ENCODE assay signal across 27 mouse cellular contexts in genomic region chr17:45708179-45708578, GRCm38 (mm10). TPM values are rescaled to one million over a fixed set of nuclear protein-coding genes. Genes with fewer than 3 reads are reported as not detected.
DNase-seq lines count a peak whose midpoint lies in the region; ATAC-seq and TF ChIP-seq lines count a peak whose summit lies in the region.
"Had no signal": no experiment of that assay in that cellular context is flagged by ENCODE, and none has a peak within 500 bp of the region (broad histone marks: within the 10 kb centered on the region; RNA-seq: fewer than 3 reads in every experiment).

No protein-coding gene starts in this region.

- no peaks in the 10 kb centered on the region for H3K36me3 ChIP-seq in liver, adult 2 months (ENCODE audit: control insufficient read depth, insufficient read depth, low read length)
- H3K36me3 ChIP-seq in liver, embryonic 11.5 days (ENCODE audit: control insufficient read depth, insufficient read depth, low read length): no peaks in the 10 kb centered on the region

- TF ChIP-seq POLR2A in liver, adult 2 months (IDR thresholded peaks at IDR 0.05; ENCODE audit: extremely low read depth, insufficient read depth, low read length): no peak

- H3K4me3 ChIP-seq in gastrocnemius, adult 2 months: peak overlapping the region; percentile 21
- no peak overlapping the region for H3K4me3 ChIP-seq in liver, adult 2 months (ENCODE audit: insufficient read depth, low read depth, low read length)
- H3K4me3 ChIP-seq in liver, embryonic 11.5 days (ENCODE audit: low read depth, low read length): no peak overlapping the region

- no peaks in the 10 kb centered on the region for H3K27me3 ChIP-seq in liver, adult 2 months (ENCODE audit: control insufficient read depth, insufficient read depth, low read length)
- H3K27me3 ChIP-seq in liver, embryonic 11.5 days (replicated peaks; ENCODE audit: control insufficient read depth, insufficient read depth, low read length): no peaks in the 10 kb centered on the region
- H3K27me3 ChIP-seq: CH12.LX, Patski had no signal

- no peaks in the 10 kb centered on the region for H3K9me3 ChIP-seq in liver, embryonic 11.5 days (ENCODE audit: control insufficient read depth, low read length)
- H3K9me3 ChIP-seq: G1E had no signal

- H3K27ac ChIP-seq in gastrocnemius, adult 2 months: peak overlapping the region; percentile 78
- 0 out of 2 replicates have a peak overlapping the region, but pooled peaks have one; percentile 5 for H3K27ac ChIP-seq in liver, adult 2 months (replicated peaks; ENCODE audit: insufficient read depth, low read depth, low read length)
- H3K27ac ChIP-seq in liver, embryonic 11.5 days (ENCODE audit: low read depth, low read length): no peak overlapping the region

- no peak overlapping the region for H3K9ac ChIP-seq in liver, adult 2 months (ENCODE audit: low read depth, low read length)
- no peak overlapping the region for H3K9ac ChIP-seq in liver, embryonic 11.5 days (ENCODE audit: low read depth, low read length)

- no peaks in the 10 kb centered on the region for H3K79me2 ChIP-seq in liver, adult 2 months (ENCODE audit: control insufficient read depth, insufficient read depth, low read length)

- TF ChIP-seq CTCF in gastrocnemius, adult 2 months (IDR thresholded peaks at IDR 0.05): no peak
- no peak for TF ChIP-seq CTCF in liver, adult 2 months (IDR thresholded peaks at IDR 0.05; ENCODE audit: low read depth, low read length)

- WGBS in liver, adult 2 months: 36% methylated on average over 8 of the region's 8 CpGs
- WGBS in liver, embryonic 11.5 days: 76% methylated on average over 8 of the region's 8 CpGs

- ATAC-seq in liver, embryonic 11.5 days (replicated peaks; ENCODE audit: low FRiP score): no peak
- ATAC-seq: activated CD4-positive, CD25-positive, alpha-beta regulatory T cell, adult 4 months; CD4-positive, CD25-positive, alpha-beta regulatory T cell, adult 4 months; Patski had no signal

- peak; percentile 67 for DNase-seq in gastrocnemius, adult 18-20 months (ENCODE audit: low spot score)
- no peak for DNase-seq in gastrocnemius, postnatal 14 days
- DNase-seq in gastrocnemius, adult 2 months: peak; percentile 57
- DNase-seq in gastrocnemius, postnatal 36 days: no peak
- DNase-seq in liver, adult 2 months (ENCODE audit: extremely low read depth, low read depth, low spot score): peak; percentile 88
- DNase-seq in liver, embryonic 11.5 days (ENCODE audit: low spot score): no peak
- peak; percentile 80 for DNase-seq in skeletal muscle tissue, adult 2 months (ENCODE audit: low read depth, low spot score)
- DNase-seq in cerebellum, postnatal 25 days: no peak
- DNase-seq: adrenal gland, adult 2 months; adrenal gland, adult 8-10 months; adrenal gland, postnatal 10 days; adrenal gland, postnatal 14 days; adrenal gland, postnatal 25 days; adrenal gland, postnatal 36 days; B cell, adult 2 months; cerebellum, adult 11 months; cerebellum, adult 11-12 months had no signal

- no peak overlapping the region for H3K4me2 ChIP-seq in liver, embryonic 11.5 days

- intact Hi-C loops in gastrocnemius, postnatal 14 days (cut with DNase I; ENCODE audit: low total_unique reads): no loop called here
- intact Hi-C loops in gastrocnemius, adult 2 months (cut with DNase I): no loop called here
- intact Hi-C loops in gastrocnemius, postnatal 36 days (cut with DNase I): no loop called here

- peaks cover 15% of the 10 kb centered on the region for H3K4me1 ChIP-seq in liver, adult 2 months (ENCODE audit: control insufficient read depth, insufficient read depth, low read length)
- H3K4me1 ChIP-seq in liver, embryonic 11.5 days (replicated peaks; ENCODE audit: control insufficient read depth, insufficient read depth, low read length): peaks cover 6% of the 10 kb centered on the region

RNA-seq across cellular contexts. Expression of gene Tmem63b, which starts 21.5 kb away (rescaled TPM):
- 10 to 100 TPM; 65.0 to 70.8 TPM for total RNA-seq in gastrocnemius, adult 18-20 months (2021)
- total RNA-seq in gastrocnemius, postnatal 14 days (2021): 10 to 100 TPM; 52.9 to 57.0 TPM
- total RNA-seq in gastrocnemius, adult 2 months (2021): 10 to 100 TPM; 66.5 to 81.6 TPM
- total RNA-seq in gastrocnemius, postnatal 36 days (2021): 10 to 100 TPM; 67.8 to 70.0 TPM
- total RNA-seq in liver, adult 2 months (2014; rRNA removed): 23.0 and 35.4 TPM in 2 replicates
- 98.6 and 99.2 TPM in 2 replicates for polyA plus RNA-seq in liver, adult 2 months (2012; rRNA removed)
- 16.0 and 18.0 TPM in 2 replicates for polyA plus RNA-seq in liver, embryonic 11.5 days (2014; fragmentation: Nextera tagmentation; extraction: Ambion mirVana)

RNA-seq across cellular contexts. Expression of gene Mrpl14, which starts 22.1 kb away (rescaled TPM):
- total RNA-seq in gastrocnemius, adult 18-20 months (2021): 100 to 1,000 TPM; 119 to 165 TPM
- 10 to 100 TPM; 83.3 to 86.3 TPM for total RNA-seq in gastrocnemius, postnatal 14 days (2021)
- total RNA-seq in gastrocnemius, adult 2 months (2021): 100 to 1,000 TPM in 1 of 2 experiments, 10 to 100 TPM in 1; 99.5 to 139 TPM
- total RNA-seq in gastrocnemius, postnatal 36 days (2021): 100 to 1,000 TPM; 103 to 107 TPM
- total RNA-seq in liver, adult 2 months (2014; rRNA removed): 86.3 and 111 TPM in 2 replicates
- 224 and 259 TPM in 2 replicates for polyA plus RNA-seq in liver, adult 2 months (2012; rRNA removed)
- 192 and 194 TPM in 2 replicates for polyA plus RNA-seq in liver, embryonic 11.5 days (2014; fragmentation: Nextera tagmentation; extraction: Ambion mirVana)

RNA-seq across cellular contexts. Expression of gene 1600014C23Rik, which starts 25.5 kb away (rescaled TPM):
- total RNA-seq in gastrocnemius, adult 18-20 months (2021): not detected
- total RNA-seq in gastrocnemius, postnatal 14 days (2021): not detected
- total RNA-seq in gastrocnemius, adult 2 months (2021): under 1 TPM in 1 of 2 experiments, not detected in 1; 0.50 TPM
- total RNA-seq in gastrocnemius, postnatal 36 days (2021): not detected
- not detected in 2 replicates for total RNA-seq in liver, adult 2 months (2014; rRNA removed)
- not detected in 2 replicates for polyA plus RNA-seq in liver, adult 2 months (2012; rRNA removed)
- polyA plus RNA-seq in liver, embryonic 11.5 days (2014; fragmentation: Nextera tagmentation; extraction: Ambion mirVana): not detected in 2 replicates
- total RNA-seq: adrenal gland, adult 18-20 months; adrenal gland, adult 2 months; adrenal gland, adult 8-10 months; adrenal gland, postnatal 10 days; adrenal gland, postnatal 14 days; adrenal gland, postnatal 25 days; adrenal gland, postnatal 36 days; adrenal gland, postnatal 4 days; ES-E14 had no signal
- polyA plus RNA-seq: activated CD4-positive, CD25-positive, alpha-beta regulatory T cell, adult 4 months; adrenal gland, adult 2 months; C2C12; CD4-positive, CD25-positive, alpha-beta regulatory T cell, adult 4 months; Patski had no signal

RNA-seq across cellular contexts. Expression of gene Capn11, which starts 49.1 kb away (rescaled TPM):
- under 1 TPM; 0.21 to 0.66 TPM for total RNA-seq in gastrocnemius, adult 18-20 months (2021)
- under 1 TPM; 0.10 to 0.13 TPM for total RNA-seq in gastrocnemius, postnatal 14 days (2021)
- total RNA-seq in gastrocnemius, adult 2 months (2021): under 1 TPM; 0.59 to 0.98 TPM
- total RNA-seq in gastrocnemius, postnatal 36 days (2021): under 1 TPM; 0.10 to 0.27 TPM
- total RNA-seq in liver, adult 2 months (2014; rRNA removed): 0.13 TPM in 1 of 2 replicates, not detected in the other
- 0.02 TPM in 1 of 2 replicates, not detected in the other for polyA plus RNA-seq in liver, adult 2 months (2012; rRNA removed)
- 0.22 and 0.43 TPM in 2 replicates for polyA plus RNA-seq in liver, embryonic 11.5 days (2014; fragmentation: Nextera tagmentation; extraction: Ambion mirVana)
- total RNA-seq: adrenal gland, postnatal 36 days; CH12.LX; ES-E14; G1E; MEL had no signal
- polyA plus RNA-seq: adrenal gland, adult 2 months; G1E; Patski had no signal

Comparison
In these comparisons a context has a peak if more than half of its experiments do, and no peak if none do; other contexts are left out.
1. DNase-seq: peak in gastrocnemius, adult 18-20 months (single experiment), gastrocnemius, adult 2 months (single experiment), liver, adult 2 months (single experiment) and skeletal muscle tissue, adult 2 months (single experiment); none in gastrocnemius, postnatal 14 days (single experiment), gastrocnemius, postnatal 36 days (0 of 2), liver, embryonic 11.5 days (single experiment) and cerebellum, postnatal 25 days (0 of 2).